17 mouse cellular contexts compared by ENCODE assay signal in the genomic region with DNA sequence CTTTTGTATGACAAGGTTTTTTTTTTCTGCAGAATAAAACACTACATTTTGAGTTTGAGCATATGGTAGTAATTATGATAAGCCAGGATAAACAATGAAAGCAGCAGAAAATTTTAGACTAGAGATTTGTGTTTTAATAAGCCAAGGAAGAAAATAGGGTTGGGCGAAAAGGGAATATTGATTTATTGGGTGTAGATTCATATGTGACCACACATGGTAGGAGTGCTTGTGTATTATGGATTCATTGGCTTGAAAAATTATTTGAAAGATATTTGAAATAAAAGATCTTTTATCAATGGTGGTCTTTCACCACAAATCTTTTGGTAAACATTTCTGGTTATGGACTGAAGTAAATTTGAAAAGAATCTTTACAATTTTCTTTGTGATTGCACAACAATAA.
"Had no signal": no experiment of that assay in that cellular context is flagged by ENCODE, and none has a peak within 500 bp of the region (broad histone marks: within the 10 kb centered on the region; RNA-seq: fewer than 3 reads in every experiment).

No protein-coding gene starts in this region.

- ATAC-seq: midbrain, embryonic 16.5 days had no signal

- H3K9ac ChIP-seq: midbrain, embryonic 12.5 days; neural tube, embryonic 13.5 days; neural tube, embryonic 15.5 days had no signal

- H3K27ac ChIP-seq: midbrain, embryonic 10.5 days; midbrain, embryonic 12.5 days; neural tube, embryonic 13.5 days; neural tube, embryonic 15.5 days had no signal

- H3K4me1 ChIP-seq: midbrain, embryonic 10.5 days; midbrain, embryonic 12.5 days; neural tube, embryonic 13.5 days; neural tube, embryonic 15.5 days had no signal

- DNase-seq: lung, adult 18-20 months; lung, postnatal 10 days; lung, postnatal 4 days; midbrain, embryonic 14.5 days; retina, postnatal 1 day; right cerebral cortex, postnatal 25 days; right cerebral cortex, postnatal 4 days; spleen, adult 18-20 months; thymus, adult 18-20 months; thymus, postnatal 14 days; thymus, postnatal 36 days had no signal

- H3K9me3 ChIP-seq: midbrain, embryonic 10.5 days; midbrain, embryonic 12.5 days; neural tube, embryonic 13.5 days; neural tube, embryonic 15.5 days had no signal

- H3K4me3 ChIP-seq: midbrain, embryonic 10.5 days; midbrain, embryonic 12.5 days; myocyte; neural tube, embryonic 13.5 days; neural tube, embryonic 15.5 days had no signal

- H3K4me2 ChIP-seq: midbrain, embryonic 12.5 days; neural tube, embryonic 13.5 days; neural tube, embryonic 15.5 days had no signal

- H3K27me3 ChIP-seq: midbrain, embryonic 12.5 days; neural tube, embryonic 13.5 days; neural tube, embryonic 15.5 days had no signal

- H3K36me3 ChIP-seq: midbrain, embryonic 10.5 days; midbrain, embryonic 12.5 days; neural tube, embryonic 13.5 days; neural tube, embryonic 15.5 days had no signal
